Mouse (Mus musculus) bone marrow, adult 2 months (tissue): ENCODE data around the gene Dclk2. TPM values are rescaled to one million over a fixed set of nuclear protein-coding genes. Genes with fewer than 3 reads are reported as not detected.

ENCODE experiments used
- H3K27ac ChIP-seq: fragments of 200-500 bp; 2 replicates; pipeline ENCODE4 v1.5.1; 2012; ENCODE audit warnings: low read depth, mild to moderate bottlenecking, control low read depth, inconsistent platforms, low read length; ENCODE audit not compliant: control insufficient read depth, poor library complexity, insufficient read depth
- H3K4me1 ChIP-seq: fragments of 200-500 bp; 2 replicates; pipeline ENCODE4 v1.6.1; 2011; ENCODE audit warnings: low read length; ENCODE audit not compliant: control insufficient read depth, insufficient read depth
- H3K4me3 ChIP-seq: fragments of 200-500 bp; replicated peaks from 2 replicates; pipeline ENCODE3; 2011; ENCODE audit warnings: mild to moderate bottlenecking, low read depth, low read length, control low read depth; ENCODE audit not compliant: control insufficient read depth
- CTCF ChIP-seq: fragments of 200-500 bp; IDR thresholded peaks from 2 replicates; pipeline ENCODE4 v1.5.1; 2011; ENCODE audit warnings: low read length, control low read depth; ENCODE audit not compliant: control insufficient read depth, insufficient read depth
- POLR2A ChIP-seq: fragments of 200-500 bp; IDR thresholded peaks from 2 replicates; pipeline ENCODE4 v1.6.1; 2011; ENCODE audit warnings: low read depth, mild to moderate bottlenecking, control low read depth, low read length, borderline replicate concordance; ENCODE audit not compliant: control insufficient read depth
- WGBS: fragments of 180-500 bp; shearing (Covaris S2); methylation state at CpG from one replicate; pipeline ENCODE4 v1.1.7; 2018; 5-methylcytosine and 5-hydroxymethylcytosine counted together
- polyA plus RNA-seq: library from polyadenylated mRNA; stranded (reverse); fragments of >200 nt; gene quantifications from 2 replicates; pipeline ENCODE4 v1.2.4, GENCODE M21; 2011; ENCODE audit warnings: low replicate concordance; ENCODE audit not compliant: missing spikeins, insufficient read depth, insufficient read length

Dclk2 gene
- polyA plus RNA-seq, 1 experiment = 16.4 TPM

DNA sequence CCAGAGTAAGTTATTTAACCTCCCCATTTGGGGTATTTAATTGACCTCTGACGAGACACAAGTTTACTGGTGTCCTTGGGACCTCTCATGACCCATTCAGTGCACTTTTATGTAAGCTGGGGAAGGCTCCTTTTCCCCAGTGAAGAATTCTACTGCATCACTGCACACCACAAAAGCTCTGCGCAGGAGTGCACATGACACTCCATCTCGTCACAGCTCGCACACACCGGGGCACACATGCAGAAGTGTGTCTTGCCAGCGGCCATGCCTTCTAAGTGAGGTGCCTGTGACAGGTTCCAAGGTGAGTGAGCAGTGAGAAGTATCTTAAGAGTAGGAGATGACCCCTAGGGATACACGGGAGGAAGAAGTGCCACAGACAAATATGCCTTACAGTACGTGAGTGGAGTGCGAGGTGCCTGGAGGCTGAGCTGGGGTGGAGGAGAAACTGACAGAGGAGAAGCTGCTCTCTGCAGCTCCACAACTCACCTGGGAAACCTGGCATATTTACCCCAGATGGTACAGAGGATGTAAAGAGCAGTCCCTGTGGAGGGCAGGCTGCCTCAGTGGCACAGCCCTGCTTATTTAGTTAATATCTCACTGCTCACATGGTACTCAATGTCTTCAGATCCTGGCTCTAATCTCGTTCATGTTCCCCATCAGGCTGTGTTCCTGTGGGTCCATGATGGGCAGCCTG is 58.3 kb downstream of the Dclk2 start:
- WGBS = 82% methylated on average over 10 of the region's 10 CpGs
- H3K27ac ChIP-seq = no peak overlapping the region
- TF ChIP-seq POLR2A = no peak
- no peak for TF ChIP-seq CTCF
- H3K4me1 ChIP-seq = no peaks in the 10 kb centered on the region
- H3K4me3 ChIP-seq = no peak overlapping the region

DNA sequence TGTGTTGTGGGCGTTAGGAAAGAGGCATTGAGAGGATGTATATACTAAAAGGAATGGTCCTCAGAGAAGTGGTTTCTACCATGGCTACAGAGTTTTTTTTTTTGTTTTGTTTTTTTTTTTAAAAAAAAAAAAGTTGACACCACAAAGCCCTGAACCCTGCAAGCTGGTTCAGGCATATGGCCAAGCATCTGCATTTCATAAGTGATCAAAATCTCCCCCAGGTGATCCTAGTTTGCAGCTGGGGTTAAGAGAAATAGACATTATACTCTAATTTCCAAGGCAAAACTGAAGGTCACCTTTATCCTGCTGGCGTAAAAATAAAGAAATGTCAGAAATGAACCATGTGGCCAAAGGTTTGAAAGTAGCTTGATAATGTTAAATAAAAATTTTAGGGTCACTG is 60.9 kb downstream of the Dclk2 start:
- no peak overlapping the region for H3K4me3 ChIP-seq
- no peak for TF ChIP-seq CTCF
- no peak for TF ChIP-seq POLR2A
- WGBS = 85% methylated on average over 2 of the region's 2 CpGs
- H3K4me1 ChIP-seq = no peaks in the 10 kb centered on the region
- no peak overlapping the region for H3K27ac ChIP-seq

DNA sequence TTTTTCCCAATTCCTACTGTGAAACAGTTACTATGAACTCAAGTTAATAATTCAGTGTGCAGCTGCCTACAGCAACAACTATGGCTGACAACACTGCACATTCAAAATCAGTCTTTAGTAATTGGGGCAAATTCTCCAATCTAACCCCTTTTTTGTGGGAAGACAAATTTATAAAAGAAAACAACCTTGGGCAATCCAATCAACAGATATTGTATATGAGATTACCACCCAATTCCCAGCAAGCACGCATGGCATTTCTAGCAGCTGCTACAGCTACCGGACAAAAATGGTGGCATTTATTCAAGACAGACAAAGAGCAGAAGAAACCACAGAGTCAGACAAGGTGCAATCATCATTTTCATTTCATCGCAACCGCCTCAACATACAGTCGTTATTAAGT is 62.0 kb downstream of the Dclk2 start:
- Histone ChIP-seq H3K4me3 (no peak overlapping the region), H3K4me1 (no peaks in the 10 kb centered on the region), H3K27ac (no peak overlapping the region)
- TF ChIP-seq POLR2A (no peak), CTCF (no peak)
- WGBS = 95% methylated on average over 5 of the region's 5 CpGs

DNA sequence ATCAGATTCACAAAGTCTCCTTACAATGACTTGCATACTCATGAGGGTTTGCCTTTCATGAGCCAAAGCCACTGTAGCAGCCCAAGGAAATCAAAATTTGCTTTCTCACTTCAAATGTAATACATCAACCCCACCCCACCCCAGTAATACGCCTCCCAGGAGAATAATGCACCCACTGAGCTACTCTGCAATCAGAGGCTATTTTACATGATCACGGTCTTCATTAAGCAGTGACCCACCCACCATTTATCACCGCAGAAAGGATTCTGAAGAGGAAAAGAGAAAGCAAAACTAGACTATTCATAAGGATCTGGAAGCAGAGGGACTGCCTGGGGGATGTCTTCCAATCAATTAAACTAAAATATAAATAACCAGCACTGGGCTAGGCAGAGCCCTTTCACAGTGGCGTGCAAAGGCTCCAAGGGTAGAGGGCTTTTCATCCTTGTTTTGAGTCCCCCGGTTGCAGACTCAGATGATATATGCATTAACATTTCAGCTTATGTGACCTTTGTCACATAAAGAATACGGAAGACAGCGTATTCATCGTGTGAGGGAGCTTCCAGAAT is 62.7 kb downstream of the Dclk2 start:
- no peak overlapping the region for H3K4me3 ChIP-seq
- TF ChIP-seq CTCF (no peak), POLR2A (no peak)
- no peak overlapping the region for H3K27ac ChIP-seq
- H3K4me1 ChIP-seq = no peaks in the 10 kb centered on the region
- WGBS = 81% methylated on average over 8 of the region's 8 CpGs

DNA sequence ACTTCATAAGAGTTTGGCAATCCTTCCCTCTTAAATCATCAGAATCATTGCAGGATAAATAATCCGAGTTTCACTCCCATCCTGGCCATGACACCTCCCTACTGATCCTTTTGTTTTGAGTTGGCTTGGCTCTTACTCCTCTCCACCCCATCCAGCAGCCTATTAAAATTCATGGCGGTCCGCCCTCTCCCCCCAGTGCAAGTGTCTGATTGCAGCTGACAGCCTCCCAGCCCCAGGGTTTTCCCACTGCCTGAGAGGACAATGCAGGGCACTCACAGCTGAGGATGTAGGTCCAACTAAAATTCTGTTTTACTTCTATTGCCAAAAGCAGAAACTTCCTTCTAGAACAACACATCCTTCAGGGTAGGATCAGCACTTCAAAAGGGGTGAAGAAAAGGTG is 67.8 kb downstream of the Dclk2 start:
- WGBS = 89% methylated on average over 3 of the region's 3 CpGs
- no peaks in the 10 kb centered on the region for H3K4me1 ChIP-seq
- no peak overlapping the region for H3K4me3 ChIP-seq
- TF ChIP-seq CTCF (no peak), POLR2A (no peak)
- H3K27ac ChIP-seq = no peak overlapping the region

DNA sequence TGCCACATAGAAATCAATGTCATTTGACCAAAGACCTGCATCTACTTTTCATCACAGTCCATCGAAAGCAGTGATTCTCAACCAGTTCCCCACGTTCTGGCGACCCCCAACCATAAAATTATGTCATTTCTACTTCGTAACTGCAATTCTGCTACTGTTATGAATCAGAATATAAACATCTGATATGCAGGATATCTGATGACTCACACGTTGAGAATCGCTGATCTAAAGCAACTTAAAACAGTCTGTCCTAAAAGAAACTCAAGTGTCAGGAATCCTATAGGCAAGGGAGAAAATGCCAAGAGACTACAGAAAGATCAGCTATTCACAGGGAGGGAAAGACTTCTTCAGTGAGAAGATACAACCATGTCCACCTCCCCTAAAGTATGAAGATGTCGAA is 69.5 kb downstream of the Dclk2 start:
- Histone ChIP-seq H3K4me3 (no peak overlapping the region), H3K27ac (no peak overlapping the region), H3K4me1 (no peaks in the 10 kb centered on the region)
- TF ChIP-seq CTCF = no peak
- TF ChIP-seq POLR2A = no peak
- 76% methylated on average over 7 of the region's 7 CpGs for WGBS

DNA sequence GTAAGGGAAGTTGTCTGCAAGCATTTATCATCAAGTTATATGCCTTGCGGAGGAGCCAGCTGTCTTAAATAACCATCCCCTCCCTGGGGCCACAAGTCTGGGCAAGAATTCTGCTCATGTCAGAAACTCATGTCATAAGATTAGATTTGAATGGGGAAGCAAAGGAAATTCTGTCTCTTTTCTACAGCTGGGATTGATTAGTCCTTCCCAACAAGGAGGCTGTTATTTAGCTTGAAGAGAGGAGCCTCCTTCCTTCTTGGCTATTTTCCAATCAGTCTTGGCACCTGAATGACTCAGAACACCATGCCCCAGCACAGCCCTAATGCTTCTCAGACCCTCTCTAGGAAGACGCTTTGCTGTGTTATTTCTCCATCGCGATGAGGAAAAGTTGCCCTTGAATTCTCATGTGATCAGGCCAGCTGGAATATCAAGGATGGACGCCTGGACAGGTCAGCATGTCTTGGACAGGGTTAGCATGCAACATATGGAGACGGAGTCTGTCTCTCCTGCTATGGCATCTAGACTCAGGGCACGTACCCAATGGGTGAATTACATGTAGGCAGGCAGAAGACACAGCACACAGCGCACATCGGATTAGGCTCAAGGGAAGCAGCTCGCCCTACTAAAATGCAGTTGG is 70.1 kb downstream of the Dclk2 start:
- H3K4me3 ChIP-seq = no peak overlapping the region
- 88% methylated on average over 10 of the region's 10 CpGs for WGBS
- H3K27ac ChIP-seq = no peak overlapping the region
- no peaks in the 10 kb centered on the region for H3K4me1 ChIP-seq
- no peak for TF ChIP-seq CTCF
- no peak for TF ChIP-seq POLR2A

DNA sequence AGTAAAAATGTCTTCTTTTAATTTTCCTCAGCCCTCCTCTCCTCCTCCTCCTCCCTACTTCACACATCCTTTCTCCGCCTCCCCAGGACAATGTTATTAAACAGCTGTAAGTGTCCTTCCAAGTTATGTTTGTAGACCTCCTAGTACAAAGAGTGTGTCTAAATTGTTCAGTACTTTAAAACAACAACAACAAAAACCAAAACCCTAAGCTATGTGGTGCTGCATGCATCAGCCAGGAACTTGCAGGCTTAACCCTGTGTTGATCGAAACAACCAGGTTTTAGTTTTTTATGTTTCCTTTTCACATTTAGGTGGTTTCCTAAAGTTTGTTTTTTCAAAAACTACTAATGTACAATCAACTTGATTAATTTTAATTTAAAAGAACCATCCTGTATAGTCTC is 71.3 kb downstream of the Dclk2 start:
- Histone ChIP-seq H3K27ac (no peak overlapping the region), H3K4me1 (no peaks in the 10 kb centered on the region; the same call in 1 of the 2 replicates), H3K4me3 (no peak overlapping the region)
- TF ChIP-seq POLR2A = no peak
- TF ChIP-seq CTCF = no peak
- 58% methylated on average over 2 of the region's 2 CpGs for WGBS
